Mouse (Mus musculus) embryo, embryonic 9.5 days (tissue): Measurements from ENCODE around the gene Nbas.

ENCODE experiments used
- DNase-seq: peaks from one replicate; pipeline ENCODE4 v3.0.0-alpha.2; 2017; ENCODE audit errors: extremely low spot score

The Nbas gene

GRCm38 (mm10) chr12:13532731-13533365, 263.9 kb downstream of the Nbas start:
- DNase-seq: peak; percentile 9

- DNase-seq: no peak
Measured at GRCm38 (mm10) chr12:13539171-13539570, 270.2 kb downstream of the Nbas start.

GRCm38 (mm10) chr12:13543806-13544205, 274.9 kb downstream of the Nbas start:
- no peak for DNase-seq

GRCm38 (mm10) chr12:13563646-13564289, 294.8 kb downstream of the Nbas start:
- DNase-seq: no peak

GRCm38 (mm10) chr12:13564330-13564729, 295.4 kb downstream of the Nbas start:
- DNase-seq: no peak

- no peak for DNase-seq
Measured at GRCm38 (mm10) chr12:13566421-13566820, 297.5 kb downstream of the Nbas start.

GRCm38 (mm10) chr12:13575158-13575557, 306.2 kb downstream of the Nbas start:
- DNase-seq: no peak

- DNase-seq: no peak
Measured at GRCm38 (mm10) chr12:13575605-13576600, 307.0 kb downstream of the Nbas start.

- DNase-seq: no peak
Measured at GRCm38 (mm10) chr12:13576761-13577160, 307.8 kb downstream of the Nbas start.

GRCm38 (mm10) chr12:13580796-13581195, 311.9 kb downstream of the Nbas start:
- no peak for DNase-seq

- no peak for DNase-seq
Measured at GRCm38 (mm10) chr12:13583386-13583785, 314.5 kb downstream of the Nbas start.

GRCm38 (mm10) chr12:13585527-13586156, 316.7 kb downstream of the Nbas start:
- no peak for DNase-seq

GRCm38 (mm10) chr12:13587675-13588074, 318.7 kb downstream of the Nbas start:
- no peak for DNase-seq

GRCm38 (mm10) chr12:13589021-13589420, 320.1 kb downstream of the Nbas start:
- DNase-seq: no peak

- DNase-seq: no peak
Measured at GRCm38 (mm10) chr12:13594746-13595469, 326.0 kb downstream of the Nbas start.

GRCm38 (mm10) chr12:13597026-13597425, 328.1 kb downstream of the Nbas start:
- DNase-seq: no peak

GRCm38 (mm10) chr12:13598545-13598944, 329.6 kb downstream of the Nbas start:
- no peak for DNase-seq

- peak; percentile 12 for DNase-seq
Measured at GRCm38 (mm10) chr12:13602414-13602813, 333.5 kb downstream of the Nbas start.

GRCm38 (mm10) chr12:13607021-13607420, 338.1 kb downstream of the Nbas start:
- DNase-seq: no peak

- DNase-seq: no peak
Measured at GRCm38 (mm10) chr12:13609027-13609426, 340.1 kb downstream of the Nbas start.

GRCm38 (mm10) chr12:13613041-13613440, 344.1 kb downstream of the Nbas start:
- no peak for DNase-seq
